Mouse (Mus musculus) G1E (cell line): ENCODE measurements around the gene Plac1. TPM values are rescaled to one million over a fixed set of nuclear protein-coding genes. Genes with fewer than 3 reads are reported as not detected.

Experiments used
- ATAC-seq: 2 replicates; pipeline ENCODE4 v1.8.0; 2016; ENCODE audit warnings: mild to moderate bottlenecking; ENCODE audit not compliant: insufficient number of reproducible peaks, poor library complexity, low FRiP score, severe bottlenecking; ENCODE audit errors: extremely low read depth
- DNase-seq: peaks from one replicate; pipeline ENCODE4 v3.0.0; 2012; ENCODE audit warnings: low spot score
- H3K27me3 ChIP-seq: 2 replicates; pipeline ENCODE4 v1.6.1; 2012; ENCODE audit warnings: mild to moderate bottlenecking, low read length, inconsistent platforms; ENCODE audit not compliant: insufficient read depth
- H3K36me3 ChIP-seq: replicated peaks from 2 replicates; pipeline ENCODE3; 2012; ENCODE audit warnings: mild to moderate bottlenecking, inconsistent platforms
- H3K4me1 ChIP-seq: 2 replicates; pipeline ENCODE4 v1.6.1; 2012; ENCODE audit warnings: low read depth, low read length, inconsistent platforms, mixed read lengths; ENCODE audit not compliant: insufficient read depth
- H3K4me3 ChIP-seq: 2 replicates; pipeline ENCODE4 v1.5.1; 2012; ENCODE audit warnings: low read depth, mild to moderate bottlenecking, inconsistent platforms, low read length, moderate library complexity, mixed read lengths
- H3K9me3 ChIP-seq: replicated peaks from 2 replicates; pipeline ENCODE4 v1.6.1; 2012; ENCODE audit warnings: inconsistent platforms
- CTCF ChIP-seq: IDR thresholded peaks from 2 replicates; pipeline ENCODE4 v1.5.1; 2012; ENCODE audit warnings: low read depth, low read length, inconsistent platforms, mixed read lengths
- GATA1 ChIP-seq: IDR thresholded peaks from 2 replicates; pipeline ENCODE4 v1.6.1; 2012; ENCODE audit warnings: borderline replicate concordance, low read length, inconsistent platforms, mixed read lengths
- GATA2 ChIP-seq: IDR thresholded peaks from 2 replicates; pipeline ENCODE4 v1.6.1; 2012; ENCODE audit warnings: low read depth, low read length, inconsistent platforms, borderline replicate concordance
- POLR2AphosphoS5 ChIP-seq: IDR thresholded peaks from 2 replicates; pipeline ENCODE4 v1.6.1; 2012; ENCODE audit warnings: low read depth, low read length, inconsistent platforms; ENCODE audit not compliant: insufficient replicate concordance
- TAL1 ChIP-seq: conservative IDR thresholded peaks from 2 replicates; pipeline ENCODE4 v1.6.1; 2012; ENCODE audit warnings: low read depth, low read length, inconsistent platforms, mixed read lengths
- polyA plus RNA-seq: library from polyadenylated mRNA; stranded (reverse); fragments of >175 nt; gene quantifications from 2 replicates; pipeline ENCODE4 v1.2.3, GENCODE M21; 2012
- total RNA-seq, 2 experiments: library from RNA; stranded (forward) in 1 of 2; stranded (reverse) in 1 of 2; fragments of 200-1000 nt in 1 of 2; fragments of >200 nt in 1 of 2; fragmentation: Nextera tagmentation in 1 of 2; gene quantifications; 2 replicates each; pipeline ENCODE4 v1.2.3; 2014 to 2017

Plac1 gene
- total and polyA plus RNA-seq, 3 experiments, result not detected

GRCm38 (mm10) chrX:53168623-53169022, 71.3 kb downstream of the Plac1 start:
- ATAC-seq (no peak), DNase-seq (no peak)
- no peak overlapping the region for H3K4me3 ChIP-seq
- no peaks in the 10 kb centered on the region for H3K4me1 ChIP-seq
- H3K9me3 ChIP-seq, result no peaks in the 10 kb centered on the region
- H3K36me3 ChIP-seq, result no peaks in the 10 kb centered on the region
- H3K27me3 ChIP-seq, result peaks cover 4% of the 10 kb centered on the region; the same call in 1 of the 2 replicates
- no peak for TF ChIP-seq GATA1
- no peak for TF ChIP-seq TAL1
- TF ChIP-seq POLR2AphosphoS5, result no peak
- TF ChIP-seq CTCF, result no peak
- TF ChIP-seq GATA2, result no peak

- ATAC-seq (no peak), DNase-seq (no peak)
- no peaks in the 10 kb centered on the region for H3K4me1 ChIP-seq
- H3K27me3 ChIP-seq, result peaks cover 4% of the 10 kb centered on the region; the same call in 1 of the 2 replicates
- no peak overlapping the region for H3K4me3 ChIP-seq
- H3K9me3 ChIP-seq, result no peaks in the 10 kb centered on the region
- TF ChIP-seq CTCF (no peak), TAL1 (no peak), POLR2AphosphoS5 (no peak), GATA1 (no peak), GATA2 (no peak)
- no peaks in the 10 kb centered on the region for H3K36me3 ChIP-seq
Observed at GRCm38 (mm10) chrX:53166901-53167525, 72.9 kb downstream of the Plac1 start.

GRCm38 (mm10) chrX:53166251-53166900, 73.5 kb downstream of the Plac1 start:
- DNase-seq (no peak), ATAC-seq (no peak)
- Histone ChIP-seq H3K36me3 (no peaks in the 10 kb centered on the region), H3K4me1 (no peaks in the 10 kb centered on the region), H3K4me3 (no peak overlapping the region), H3K9me3 (no peaks in the 10 kb centered on the region), H3K27me3 (peaks cover 4% of the 10 kb centered on the region; the same call in 1 of the 2 replicates)
- TF ChIP-seq POLR2AphosphoS5 (no peak), TAL1 (no peak), CTCF (no peak), GATA1 (no peak), GATA2 (no peak)

GRCm38 (mm10) chrX:53162589-53162988, 77.3 kb downstream of the Plac1 start:
- H3K4me3 ChIP-seq, result no peak overlapping the region
- no peaks in the 10 kb centered on the region for H3K36me3 ChIP-seq
- no peaks in the 10 kb centered on the region for H3K4me1 ChIP-seq
- peaks cover 4% of the 10 kb centered on the region; the same call in 1 of the 2 replicates for H3K27me3 ChIP-seq
- H3K9me3 ChIP-seq, result no peaks in the 10 kb centered on the region
- DNase-seq, result no peak
- ATAC-seq, result no peak
- TF ChIP-seq TAL1 (no peak), GATA1 (no peak), POLR2AphosphoS5 (no peak), GATA2 (no peak), CTCF (no peak)

GRCm38 (mm10) chrX:53161583-53161982, 78.3 kb downstream of the Plac1 start:
- H3K36me3 ChIP-seq, result no peaks in the 10 kb centered on the region
- DNase-seq, result no peak
- ATAC-seq, result no peak
- no peaks in the 10 kb centered on the region for H3K9me3 ChIP-seq
- no peak for TF ChIP-seq POLR2AphosphoS5
- no peak for TF ChIP-seq GATA1
- TF ChIP-seq TAL1, result no peak
- TF ChIP-seq CTCF, result no peak
- no peak for TF ChIP-seq GATA2
- H3K27me3 ChIP-seq, result peaks cover 2% of the 10 kb centered on the region; the same call in 1 of the 2 replicates
- no peak overlapping the region for H3K4me3 ChIP-seq
- no peaks in the 10 kb centered on the region for H3K4me1 ChIP-seq

GRCm38 (mm10) chrX:53161115-53161514, 78.8 kb downstream of the Plac1 start:
- Histone ChIP-seq H3K9me3 (no peaks in the 10 kb centered on the region), H3K4me1 (no peaks in the 10 kb centered on the region), H3K27me3 (no peaks in the 10 kb centered on the region), H3K4me3 (no peak overlapping the region), H3K36me3 (no peaks in the 10 kb centered on the region)
- TF ChIP-seq GATA2 (no peak), GATA1 (no peak), TAL1 (no peak), CTCF (no peak), POLR2AphosphoS5 (no peak)
- DNase-seq (no peak), ATAC-seq (no peak)
